Mouse (Mus musculus) B cell, adult 67 days (primary cell): ENCODE data around the gene Htr2c. TPM values are rescaled to one million over a fixed set of nuclear protein-coding genes. Genes with fewer than 3 reads are reported as not detected.

Experiments
- total RNA-seq, 2 experiments: library from RNA; stranded (reverse); gene quantifications; 4 replicates each; pipeline ENCODE4 v1.2.4; 2023

Gene Htr2c
- total RNA-seq = not detected

GRCm38 (mm10) chrX:146962258-146962913 is at the start of gene Htr2c:
Gene Htr2c (plus strand): TSS chrX:146962513.

